Mouse (Mus musculus) neural tube, embryonic 15.5 days (tissue): ENCODE measurements around the gene Plcd3. TPM values are rescaled to one million over a fixed set of nuclear protein-coding genes. Genes with fewer than 3 reads are reported as not detected.

Experiments used
- ATAC-seq: fragments of 200-750 bp; cut with Nextera tagmentation; 2 replicates; pipeline ENCODE4 v1.8.0; 2017; ENCODE audit warnings: mild to moderate bottlenecking, moderate TSS enrichment, moderate library complexity; ENCODE audit not compliant: low FRiP score
- H3K27ac ChIP-seq: fragments of 300-500 bp; sonication (generic); replicated peaks from 2 replicates; pipeline ENCODE4 v1.5.1; 2015; ENCODE audit warnings: mild to moderate bottlenecking, inconsistent platforms
- H3K27me3 ChIP-seq: fragments of 300-500 bp; sonication (generic); replicated peaks from 2 replicates; pipeline ENCODE4 v1.6.1; 2015; ENCODE audit warnings: inconsistent platforms
- H3K36me3 ChIP-seq: fragments of 300-500 bp; sonication (generic); 2 replicates; pipeline ENCODE4 v1.6.1; 2015; ENCODE audit warnings: inconsistent platforms
- H3K4me1 ChIP-seq: fragments of 300-500 bp; sonication (generic); 2 replicates; pipeline ENCODE4 v1.6.1; 2015; ENCODE audit warnings: inconsistent platforms
- H3K4me2 ChIP-seq: fragments of 300-500 bp; sonication (generic); 2 replicates; pipeline ENCODE4 v1.6.1; 2015; ENCODE audit warnings: inconsistent platforms, mild to moderate bottlenecking, moderate library complexity
- H3K4me3 ChIP-seq: fragments of 300-500 bp; sonication (generic); replicated peaks from 2 replicates; pipeline ENCODE4 v1.5.1; 2015; ENCODE audit warnings: mild to moderate bottlenecking, inconsistent platforms
- H3K9ac ChIP-seq: fragments of 300-500 bp; sonication (generic); replicated peaks from 2 replicates; pipeline ENCODE4 v1.6.1; 2015; ENCODE audit warnings: mild to moderate bottlenecking, inconsistent platforms
- H3K9me3 ChIP-seq: fragments of 300-500 bp; sonication (generic); replicated peaks from 2 replicates; pipeline ENCODE4 v1.6.1; 2016; ENCODE audit warnings: inconsistent platforms
- WGBS: fragments of 180-500 bp; shearing (Covaris S2); methylation state at CpG from one replicate; pipeline ENCODE4 v1.1.7; 2015; ENCODE audit warnings: mixed read lengths; 5-methylcytosine and 5-hydroxymethylcytosine counted together
- polyA plus RNA-seq: library from polyadenylated mRNA; unstranded; fragments of >200 nt; fragmentation: Nextera tagmentation; extraction: Ambion mirVana; gene quantifications from 2 replicates; pipeline ENCODE4 v1.2.1, GENCODE M21; 2015

Gene Plcd3
- polyA plus RNA-seq, 1 experiment from 2014 or later, result 3.2 TPM

- Histone ChIP-seq H3K36me3 (peaks cover 18% of the 10 kb centered on the region), H3K27ac (no peak overlapping the region), H3K9me3 (no peaks in the 10 kb centered on the region), H3K4me1 (peaks cover 46% of the 10 kb centered on the region), H3K4me3 (no peak overlapping the region), H3K9ac (no peak overlapping the region), H3K4me2 (peak overlapping the region; percentile 57; the same call in 1 of the 2 replicates), H3K27me3 (no peaks in the 10 kb centered on the region)
- ATAC-seq, result no peak
- WGBS, result 93% methylated on average over 8 of the region's 8 CpGs
These were observed 34.6 kb upstream of the Plcd3 start for GRCm38 (mm10) chr11:103136039-103136577.

GRCm38 (mm10) chr11:103134221-103134620 is 32.8 kb upstream of the Plcd3 start:
- Histone ChIP-seq H3K27ac (peak overlapping the region; percentile 89), H3K9me3 (no peaks in the 10 kb centered on the region), H3K36me3 (peaks cover 12% of the 10 kb centered on the region), H3K4me1 (peaks cover 54% of the 10 kb centered on the region), H3K4me2 (peak overlapping the region; percentile 57), H3K4me3 (0 out of 2 replicates have a peak overlapping the region, but pooled peaks have one; percentile 9), H3K9ac (no peak overlapping the region), H3K27me3 (no peaks in the 10 kb centered on the region)
- no peak for ATAC-seq
- 74% methylated on average over 3 of the region's 3 CpGs for WGBS

- no peaks in the 10 kb centered on the region for H3K9me3 ChIP-seq
- peak overlapping the region; percentile 44; the same call in 1 of the 2 replicates for H3K9ac ChIP-seq
- H3K4me2 ChIP-seq, result peak overlapping the region; percentile 57
- H3K36me3 ChIP-seq, result peaks cover 6% of the 10 kb centered on the region
- H3K27me3 ChIP-seq, result no peaks in the 10 kb centered on the region
- 56% methylated on average over 6 of the region's 6 CpGs for WGBS
- H3K4me3 ChIP-seq, result peak overlapping the region; percentile 32
- peak; percentile 13; the same call in 1 of the 2 replicates for ATAC-seq
- H3K27ac ChIP-seq, result peak overlapping the region; percentile 89
- H3K4me1 ChIP-seq, result peaks cover 54% of the 10 kb centered on the region
These were observed 32.2 kb upstream of the Plcd3 start for GRCm38 (mm10) chr11:103133456-103134185.

GRCm38 (mm10) chr11:103132576-103133455 is 31.4 kb upstream of the Plcd3 start:
- whole genome bisulfite sequencing, result under 1% methylated on average over 51 of the region's 58 CpGs
- no peaks in the 10 kb centered on the region for H3K27me3 ChIP-seq
- H3K36me3 ChIP-seq, result no peaks in the 10 kb centered on the region
- H3K27ac ChIP-seq, result peak overlapping the region; percentile 99
- peak overlapping the region; percentile 80 for H3K4me3 ChIP-seq
- peak overlapping the region; percentile 94 for H3K9ac ChIP-seq
- peak overlapping the region; percentile 85 for H3K4me2 ChIP-seq
- H3K4me1 ChIP-seq, result peaks cover 54% of the 10 kb centered on the region
- peak; percentile 93 for ATAC-seq
- H3K9me3 ChIP-seq, result no peaks in the 10 kb centered on the region

GRCm38 (mm10) chr11:103131701-103132575 is 30.5 kb upstream of the Plcd3 start, which contains the start of gene Hexim2:
Hexim2 (plus strand) TSS chr11:103132429.
- peaks cover 54% of the 10 kb centered on the region for H3K4me1 ChIP-seq
- under 1% methylated on average over 39 of the region's 39 CpGs for WGBS
- H3K9me3 ChIP-seq, result no peaks in the 10 kb centered on the region
- H3K4me3 ChIP-seq, result peak within 1 kb of the TSS; percentile 80
- ATAC-seq, result peak; percentile 70
- H3K27me3 ChIP-seq, result no peaks in the 10 kb centered on the region
- peak within 1 kb of the TSS; percentile 85 for H3K4me2 ChIP-seq
- no peaks in the 10 kb centered on the region for H3K36me3 ChIP-seq
- H3K9ac ChIP-seq, result peak within 1 kb of the TSS; percentile 94
- H3K27ac ChIP-seq, result peak within 1 kb of the TSS; percentile 99

GRCm38 (mm10) chr11:103120315-103120714 is 18.9 kb upstream of the Plcd3 start:
- no peak for ATAC-seq
- H3K27ac ChIP-seq, result no peak overlapping the region
- H3K9ac ChIP-seq, result no peak overlapping the region
- H3K4me1 ChIP-seq, result peaks cover 22% of the 10 kb centered on the region
- H3K36me3 ChIP-seq, result no peaks in the 10 kb centered on the region
- WGBS, result 72% methylated on average over 5 of the region's 5 CpGs
- H3K4me2 ChIP-seq, result no peak overlapping the region
- no peak overlapping the region for H3K4me3 ChIP-seq
- H3K27me3 ChIP-seq, result no peaks in the 10 kb centered on the region
- no peaks in the 10 kb centered on the region for H3K9me3 ChIP-seq

- Histone ChIP-seq H3K4me2 (no peak overlapping the region; the same call in 1 of the 2 replicates), H3K4me3 (no peak overlapping the region), H3K27ac (no peak overlapping the region), H3K36me3 (no peaks in the 10 kb centered on the region), H3K4me1 (peaks cover 26% of the 10 kb centered on the region), H3K27me3 (no peaks in the 10 kb centered on the region), H3K9ac (no peak overlapping the region), H3K9me3 (no peaks in the 10 kb centered on the region)
- 53% methylated on average over 5 of the region's 5 CpGs for WGBS
- ATAC-seq, result no peak
These were observed 18.2 kb upstream of the Plcd3 start for GRCm38 (mm10) chr11:103119609-103120008.

GRCm38 (mm10) chr11:103118866-103119265 is 17.4 kb upstream of the Plcd3 start:
- Histone ChIP-seq H3K9me3 (no peaks in the 10 kb centered on the region), H3K4me3 (peak overlapping the region; percentile 63), H3K4me1 (peaks cover 30% of the 10 kb centered on the region), H3K27me3 (no peaks in the 10 kb centered on the region), H3K4me2 (peak overlapping the region; percentile 90), H3K27ac (no peak overlapping the region), H3K9ac (peak overlapping the region; percentile 18; the same call in 1 of the 2 replicates), H3K36me3 (no peaks in the 10 kb centered on the region)
- no peak for ATAC-seq
- 85% methylated on average over 2 of the region's 2 CpGs for WGBS

- Histone ChIP-seq H3K4me2 (peak overlapping the region; percentile 90), H3K9me3 (no peaks in the 10 kb centered on the region), H3K36me3 (no peaks in the 10 kb centered on the region), H3K9ac (peak overlapping the region; percentile 67), H3K4me3 (peak overlapping the region; percentile 63), H3K4me1 (peaks cover 31% of the 10 kb centered on the region), H3K27ac (peak overlapping the region; percentile 95), H3K27me3 (peaks cover 11% of the 10 kb centered on the region; the same call in 1 of the 2 replicates)
- WGBS, result under 1% methylated on average over 38 of the region's 38 CpGs
- ATAC-seq, result no peak
These were observed 16.1 kb upstream of the Plcd3 start for GRCm38 (mm10) chr11:103117591-103118009.

- Histone ChIP-seq H3K27me3 (peaks cover 16% of the 10 kb centered on the region), H3K9me3 (no peaks in the 10 kb centered on the region), H3K4me2 (peak overlapping the region; percentile 90), H3K4me3 (peak overlapping the region; percentile 63), H3K9ac (peak overlapping the region; percentile 67), H3K27ac (peak overlapping the region; percentile 95), H3K4me1 (peaks cover 36% of the 10 kb centered on the region), H3K36me3 (no peaks in the 10 kb centered on the region)
- peak; percentile 33; the same call in 1 of the 2 replicates for ATAC-seq
- under 1% methylated on average over 35 of the region's 35 CpGs for WGBS
These were observed 15.6 kb upstream of the Plcd3 start for GRCm38 (mm10) chr11:103116959-103117590.
